Mouse (Mus musculus): ENCODE measurements around the gene Scgb1b27. TPM values are rescaled to one million over a fixed set of nuclear protein-coding genes. Genes with fewer than 3 reads are reported as not detected.
"Not testable (repeated sequence)": the region's sequence is repeated elsewhere in the genome, so short reads cannot be mapped to it uniquely, and the experiment has no call there.

Scgb1b27 gene
- polyA plus RNA-seq (2015; fragmentation: Nextera tagmentation; extraction: Ambion mirVana) = not detected in 2 replicates

DNA sequence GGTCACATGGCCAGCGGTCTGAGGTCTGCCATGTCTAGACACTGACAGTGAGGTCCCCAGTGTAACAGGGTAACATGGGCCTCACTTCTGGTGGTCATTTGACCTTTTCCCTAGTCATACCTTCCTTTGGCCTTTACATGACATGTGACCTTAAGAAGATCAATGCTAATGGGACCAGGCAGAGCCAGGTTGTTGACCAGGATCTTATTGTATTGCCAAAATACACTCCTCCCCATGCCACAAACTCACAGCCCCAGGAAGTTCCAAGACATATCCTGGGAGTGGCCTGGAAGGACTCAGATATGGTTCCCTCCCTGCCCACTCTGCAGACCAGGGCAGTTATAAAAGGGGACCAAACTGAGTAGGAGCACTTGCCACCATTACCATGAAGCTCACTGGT is at the start of gene Scgb1b27:
Gene Scgb1b27 (plus strand): TSS at position 301 of the 400 bp plus-strand sequence.
- ATAC-seq (ENCODE audit: low FRiP score, low TSS enrichment); H3K4me3 ChIP-seq (ENCODE audit: low read depth, low read length); H3K9me3 ChIP-seq (ENCODE audit: control insufficient read depth, low read length); H3K27ac ChIP-seq (replicated peaks); H3K4me2 ChIP-seq (replicated peaks; ENCODE audit: low read depth); H3K9ac ChIP-seq (ENCODE audit: low read length); H3K4me1 ChIP-seq (replicated peaks; ENCODE audit: control insufficient read depth, insufficient read depth); H3K27me3 ChIP-seq (ENCODE audit: control insufficient read depth, insufficient read depth, low read length); DNase-seq (ENCODE audit: low spot score); H3K36me3 ChIP-seq (ENCODE audit: control insufficient read depth, insufficient read depth, low read length): not testable (repeated sequence)
- 100% methylated on average over 1 of the region's 1 CpGs for WGBS

DNA sequence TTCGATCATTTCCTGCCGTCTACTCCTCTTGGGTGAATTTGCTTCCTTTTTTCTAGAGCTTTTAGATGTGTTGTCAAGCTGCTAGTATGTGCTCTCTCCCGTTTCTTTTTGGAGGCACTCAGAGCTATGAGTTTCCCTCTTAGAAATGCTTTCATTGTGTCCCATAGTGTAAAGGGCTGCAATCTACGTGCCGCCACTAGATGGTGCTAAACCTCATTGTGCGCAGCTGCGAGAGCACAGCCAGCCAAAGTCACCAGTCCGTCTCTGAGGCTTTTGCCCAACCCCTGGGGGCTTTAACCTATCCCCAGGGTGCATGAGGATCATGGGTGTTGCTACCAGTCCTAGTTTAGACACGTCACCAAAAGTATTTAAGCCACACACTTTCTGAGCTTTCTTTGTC is 39.0 kb upstream of the Scgb1b27 start:
- H3K4me1 ChIP-seq (replicated peaks; ENCODE audit: control insufficient read depth, insufficient read depth); H3K27me3 ChIP-seq (ENCODE audit: control insufficient read depth, insufficient read depth, low read length); H3K9me3 ChIP-seq (ENCODE audit: control insufficient read depth, low read length); H3K27ac ChIP-seq (replicated peaks); H3K36me3 ChIP-seq (ENCODE audit: control insufficient read depth, insufficient read depth, low read length); H3K9ac ChIP-seq (ENCODE audit: low read length); ATAC-seq (ENCODE audit: low FRiP score, low TSS enrichment); H3K4me2 ChIP-seq (replicated peaks; ENCODE audit: low read depth); H3K4me3 ChIP-seq (ENCODE audit: low read depth, low read length): not testable (repeated sequence)
- DNase-seq (ENCODE audit: low spot score) = peak; percentile 33
- TF ChIP-seq CTCF (IDR thresholded peaks at IDR 0.05; ENCODE audit: low read depth) = peak; percentile 63
- WGBS = 29% methylated on average over 8 of the region's 9 CpGs

DNA sequence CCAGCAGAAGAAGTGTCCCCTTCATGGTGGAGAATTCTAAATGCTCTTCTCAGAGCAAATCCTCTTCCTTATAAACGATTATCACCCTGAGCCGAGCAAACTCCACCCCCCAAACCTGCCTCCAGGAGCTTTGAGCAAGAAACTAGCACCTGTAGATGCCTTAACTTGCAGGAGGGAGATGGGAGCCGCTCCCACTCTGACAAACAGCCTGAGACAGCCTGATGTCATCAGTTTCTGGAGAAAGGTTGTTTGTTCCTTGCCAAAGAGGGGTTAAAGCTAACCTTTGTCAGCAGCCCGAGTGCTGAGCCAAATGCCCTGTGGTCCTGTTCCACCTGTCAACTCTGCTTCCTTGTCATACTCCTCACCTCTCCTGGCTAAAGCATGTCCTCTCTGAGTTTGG is 7.4 kb upstream of the Scgb1b27 start, which contains the start of gene Scgb2b27:
Gene Scgb2b27 (minus strand): TSS at position 101 of the 400 bp plus-strand sequence.
- Histone ChIP-seq H3K4me2 (replicated peaks; ENCODE audit: low read depth) (no peak within 1 kb of the TSS), H3K27ac (replicated peaks) (no peak within 1 kb of the TSS), H3K9ac (ENCODE audit: low read length) (no peak within 1 kb of the TSS), H3K4me3 (ENCODE audit: low read depth, low read length) (no peak within 1 kb of the TSS), H3K4me1 (replicated peaks; ENCODE audit: control insufficient read depth, insufficient read depth) (no peaks in the 10 kb centered on the region), H3K9me3 (ENCODE audit: control insufficient read depth, low read length) (0 out of 2 replicates have a peak, but pooled peaks cover 3% of the 10 kb centered on the region), H3K27me3 (ENCODE audit: control insufficient read depth, insufficient read depth, low read length) (no peaks in the 10 kb centered on the region), H3K36me3 (ENCODE audit: control insufficient read depth, insufficient read depth, low read length) (no peaks in the 10 kb centered on the region)
- ATAC-seq (ENCODE audit: low FRiP score, low TSS enrichment) (no peak), DNase-seq (ENCODE audit: low spot score) (no peak)
- WGBS = 72% methylated on average over 4 of the region's 4 CpGs
- TF ChIP-seq CTCF (IDR thresholded peaks at IDR 0.05; ENCODE audit: low read depth) = no peak
- no peak for TF ChIP-seq EP300 (optimal IDR thresholded peaks at IDR 0.05)

DNA sequence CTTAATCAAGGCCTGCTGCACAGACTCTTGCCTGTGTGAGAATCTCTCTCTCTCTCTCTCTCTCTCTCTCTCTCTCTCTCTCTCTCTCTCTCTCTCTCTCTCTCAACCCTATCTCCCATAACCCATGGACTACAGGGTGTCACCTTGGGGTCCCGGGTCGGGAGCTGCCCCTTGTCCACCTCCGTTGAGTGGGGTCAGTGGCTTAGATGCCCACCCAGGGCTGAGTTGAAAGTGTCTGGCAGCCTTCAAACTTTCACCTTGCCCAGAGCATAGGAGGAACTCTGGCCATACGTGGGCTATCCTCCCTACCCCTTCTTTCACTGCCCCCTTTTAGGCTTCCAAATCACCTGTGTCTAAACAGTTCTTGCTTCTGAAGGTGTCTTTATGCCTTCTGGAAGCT is 4.4 kb downstream of the Scgb1b27 start:
- Histone ChIP-seq H3K4me2 (replicated peaks; ENCODE audit: low read depth) (no peak overlapping the region), H3K36me3 (ENCODE audit: control insufficient read depth, insufficient read depth, low read length) (no peaks in the 10 kb centered on the region), H3K4me3 (ENCODE audit: low read depth, low read length) (no peak overlapping the region), H3K27ac (replicated peaks) (no peak overlapping the region), H3K4me1 (replicated peaks; ENCODE audit: control insufficient read depth, insufficient read depth) (no peaks in the 10 kb centered on the region), H3K27me3 (ENCODE audit: control insufficient read depth, insufficient read depth, low read length) (no peaks in the 10 kb centered on the region), H3K9ac (ENCODE audit: low read length) (no peak overlapping the region), H3K9me3 (ENCODE audit: control insufficient read depth, low read length) (no peaks in the 10 kb centered on the region)
- TF ChIP-seq EP300 (optimal IDR thresholded peaks at IDR 0.05) (no peak), CTCF (IDR thresholded peaks at IDR 0.05; ENCODE audit: low read depth) (no peak)
- ATAC-seq (ENCODE audit: low FRiP score, low TSS enrichment) (no peak), DNase-seq (ENCODE audit: low spot score) (no peak)
- WGBS = 75% methylated on average over 4 of the region's 4 CpGs

DNA sequence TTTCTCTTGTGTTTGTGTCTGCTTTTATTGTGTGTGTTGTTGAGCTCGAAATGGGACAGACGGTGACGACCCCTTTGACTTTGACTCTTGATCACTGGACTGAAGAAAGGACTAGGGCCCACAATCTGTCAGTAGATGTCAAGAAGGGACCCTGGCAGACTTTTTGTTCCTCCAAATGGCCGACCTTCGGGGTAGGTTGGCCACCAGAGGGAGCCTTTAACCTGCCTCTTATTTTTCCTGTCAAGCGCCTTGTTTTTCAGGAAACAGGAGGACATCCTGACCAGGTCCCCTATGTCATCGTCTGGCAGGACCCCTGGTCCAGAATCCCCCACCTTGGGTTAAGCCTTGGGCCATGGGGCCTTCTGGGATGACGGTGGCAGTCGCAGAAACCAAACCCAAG is 5.9 kb downstream of the Scgb1b27 start:
- ATAC-seq (ENCODE audit: low FRiP score, low TSS enrichment) = 0 out of 2 replicates have a peak, but pooled peaks have one; percentile 29
- H3K4me3 ChIP-seq (ENCODE audit: low read depth, low read length); DNase-seq (ENCODE audit: low spot score); H3K4me2 ChIP-seq (replicated peaks; ENCODE audit: low read depth); H3K9me3 ChIP-seq (ENCODE audit: control insufficient read depth, low read length); H3K27ac ChIP-seq (replicated peaks); H3K4me1 ChIP-seq (replicated peaks; ENCODE audit: control insufficient read depth, insufficient read depth); H3K9ac ChIP-seq (ENCODE audit: low read length); H3K27me3 ChIP-seq (ENCODE audit: control insufficient read depth, insufficient read depth, low read length); H3K36me3 ChIP-seq (ENCODE audit: control insufficient read depth, insufficient read depth, low read length): not testable (repeated sequence)
- WGBS = 86% methylated on average over 9 of the region's 9 CpGs

DNA sequence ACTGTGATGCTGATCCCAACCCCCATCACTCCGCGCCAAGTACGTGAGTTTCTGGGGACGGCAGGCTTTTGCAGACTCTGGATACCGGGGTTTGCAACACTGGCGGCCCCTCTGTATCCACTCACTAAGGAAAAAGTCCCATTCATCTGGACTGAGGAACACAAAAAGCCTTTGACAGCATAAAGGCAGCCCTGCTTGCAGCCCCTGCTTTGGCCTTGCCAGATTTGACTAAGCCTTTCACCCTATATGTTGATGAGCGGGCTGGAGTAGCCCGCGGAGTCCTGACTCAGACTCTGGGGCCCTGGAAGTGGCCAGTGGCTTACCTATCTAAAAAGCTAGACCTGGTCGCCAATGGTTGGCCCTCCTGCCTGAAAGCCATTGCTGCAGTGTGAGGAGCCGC is 8.7 kb downstream of the Scgb1b27 start:
- Histone ChIP-seq H3K36me3 (ENCODE audit: control insufficient read depth, insufficient read depth, low read length) (no peaks in the 10 kb centered on the region), H3K9me3 (ENCODE audit: control insufficient read depth, low read length) (no peaks in the 10 kb centered on the region), H3K4me2 (replicated peaks; ENCODE audit: low read depth) (no peak overlapping the region), H3K4me1 (replicated peaks; ENCODE audit: control insufficient read depth, insufficient read depth) (no peaks in the 10 kb centered on the region), H3K9ac (ENCODE audit: low read length) (no peak overlapping the region), H3K27me3 (ENCODE audit: control insufficient read depth, insufficient read depth, low read length) (no peaks in the 10 kb centered on the region), H3K4me3 (ENCODE audit: low read depth, low read length) (no peak overlapping the region), H3K27ac (replicated peaks) (no peak overlapping the region)
- no peak for TF ChIP-seq CTCF (IDR thresholded peaks at IDR 0.05; ENCODE audit: low read depth)
- 90% methylated on average over 11 of the region's 11 CpGs for WGBS
- ATAC-seq (ENCODE audit: low FRiP score, low TSS enrichment) (no peak), DNase-seq (ENCODE audit: low spot score) (no peak)

DNA sequence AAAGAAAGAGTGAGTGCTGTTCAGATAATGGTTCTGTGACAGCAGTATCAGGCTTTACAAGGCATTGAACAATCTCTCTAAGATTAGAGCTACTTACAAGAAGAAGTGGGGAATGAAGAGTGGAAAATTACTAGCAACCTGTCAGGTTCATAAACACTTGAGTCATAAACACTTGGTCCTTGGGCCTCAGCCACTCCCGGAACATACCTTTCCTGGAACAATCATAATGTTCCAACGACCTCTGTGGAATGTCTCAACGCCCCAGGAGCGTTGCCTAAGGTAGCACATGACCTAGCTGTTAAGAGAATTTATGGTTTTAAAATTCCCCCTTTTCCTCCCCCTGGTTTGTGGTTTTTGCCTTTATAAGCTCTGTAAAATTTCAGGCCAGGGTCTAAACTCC is 13.3 kb downstream of the Scgb1b27 start:
- H3K9ac ChIP-seq (ENCODE audit: low read length); H3K4me2 ChIP-seq (replicated peaks; ENCODE audit: low read depth); H3K27ac ChIP-seq (replicated peaks); H3K9me3 ChIP-seq (ENCODE audit: control insufficient read depth, low read length); ATAC-seq (ENCODE audit: low FRiP score, low TSS enrichment); H3K36me3 ChIP-seq (ENCODE audit: control insufficient read depth, insufficient read depth, low read length); H3K27me3 ChIP-seq (ENCODE audit: control insufficient read depth, insufficient read depth, low read length); H3K4me3 ChIP-seq (ENCODE audit: low read depth, low read length); H3K4me1 ChIP-seq (replicated peaks; ENCODE audit: control insufficient read depth, insufficient read depth); DNase-seq (ENCODE audit: low spot score): not testable (repeated sequence)
- 87% methylated on average over 1 of the region's 4 CpGs for WGBS

DNA sequence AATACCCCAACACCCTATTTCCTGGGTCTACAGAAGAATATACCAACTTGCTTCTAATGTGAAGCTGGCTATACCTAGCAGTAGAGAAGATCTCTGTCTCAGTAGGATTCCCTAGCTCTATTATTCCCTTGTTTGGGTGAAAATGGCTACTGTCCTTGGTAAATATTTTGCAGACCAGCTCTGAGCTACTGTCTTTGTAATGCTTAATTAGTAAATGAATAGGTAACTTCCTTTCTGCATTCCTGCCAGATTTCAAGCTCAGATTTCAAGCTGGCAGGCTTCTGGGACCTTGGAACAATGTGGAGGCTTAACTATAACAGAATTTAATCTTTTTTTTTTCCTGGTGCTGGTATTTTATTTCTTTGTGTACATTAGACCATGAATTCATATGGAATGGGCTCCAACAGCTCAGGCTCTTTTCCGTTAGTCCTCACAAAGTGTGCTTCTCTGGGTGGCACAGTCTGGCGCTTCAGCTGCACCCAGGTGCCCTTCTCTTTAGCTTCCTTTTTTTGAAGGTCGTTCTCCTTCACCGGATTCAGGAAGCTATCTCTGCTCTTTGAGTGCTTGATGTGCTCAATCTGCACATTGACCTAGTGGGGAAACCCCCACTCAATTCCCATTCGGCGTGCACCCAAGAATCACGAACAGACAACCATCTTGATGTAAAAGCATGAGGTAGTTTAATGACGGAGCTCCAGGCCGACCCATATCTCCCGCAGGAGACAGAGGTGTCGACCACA is 15.0 kb downstream of the Scgb1b27 start:
- not testable (repeated sequence) for H3K4me3 ChIP-seq (ENCODE audit: low read depth, low read length); DNase-seq (ENCODE audit: low spot score)
- 89% methylated on average over 11 of the region's 11 CpGs for WGBS

DNA sequence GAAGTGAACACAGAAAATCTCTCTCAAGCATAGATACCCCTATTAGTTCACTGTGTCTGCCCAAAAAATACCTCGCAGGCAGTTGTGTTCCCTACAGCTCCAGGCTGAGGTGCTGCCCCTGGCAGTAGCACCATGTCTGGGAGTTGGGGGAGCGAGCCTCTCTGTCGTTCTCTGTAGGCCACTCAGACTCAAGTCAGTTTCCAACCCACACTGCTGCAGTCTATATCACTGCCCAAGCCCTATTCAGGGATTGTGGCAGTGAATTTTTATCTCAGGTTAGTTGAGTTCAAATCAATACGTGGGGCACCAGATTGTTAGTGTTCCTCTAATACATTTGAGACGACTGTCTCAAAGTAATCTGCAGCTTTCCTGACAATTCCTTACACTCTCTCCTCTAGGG is 46.8 kb downstream of the Scgb1b27 start:
- H3K4me3 ChIP-seq (ENCODE audit: low read depth, low read length); H3K4me1 ChIP-seq (replicated peaks; ENCODE audit: control insufficient read depth, insufficient read depth); H3K27ac ChIP-seq (replicated peaks); H3K9me3 ChIP-seq (ENCODE audit: control insufficient read depth, low read length); H3K36me3 ChIP-seq (ENCODE audit: control insufficient read depth, insufficient read depth, low read length); H3K9ac ChIP-seq (ENCODE audit: low read length); DNase-seq (ENCODE audit: low spot score); ATAC-seq (ENCODE audit: low FRiP score, low TSS enrichment); H3K27me3 ChIP-seq (ENCODE audit: control insufficient read depth, insufficient read depth, low read length); H3K4me2 ChIP-seq (replicated peaks; ENCODE audit: low read depth): not testable (repeated sequence)
- whole genome bisulfite sequencing = 67% methylated on average over 5 of the region's 5 CpGs

More for the DNA sequence above, 15.0 kb downstream of the Scgb1b27 start:
- H3K4me1 ChIP-seq (replicated peaks; ENCODE audit: control insufficient read depth, insufficient read depth); ATAC-seq (ENCODE audit: low FRiP score, low TSS enrichment); H3K27me3 ChIP-seq (ENCODE audit: control insufficient read depth, insufficient read depth, low read length); H3K36me3 ChIP-seq (ENCODE audit: control insufficient read depth, insufficient read depth, low read length); H3K27ac ChIP-seq (replicated peaks); H3K4me2 ChIP-seq (replicated peaks; ENCODE audit: low read depth); H3K9ac ChIP-seq (ENCODE audit: low read length); H3K9me3 ChIP-seq (ENCODE audit: control insufficient read depth, low read length): not testable (repeated sequence)

All from stomach, postnatal 0 days (tissue).